Mouse (Mus musculus) adrenal gland, adult 8-10 months (tissue): ENCODE measurements around the gene Mmp20. TPM values are rescaled to one million over a fixed set of nuclear protein-coding genes. Genes with fewer than 3 reads are reported as not detected.

Experiments
- DNase-seq: peaks from one replicate; pipeline ENCODE4 v3.0.0; 2022
- total RNA-seq, 4 experiments: library from RNA; stranded (reverse); gene quantifications; 2 replicates each; pipeline ENCODE4 v1.2.4; 2022

Gene Mmp20
- not detected for total RNA-seq

GRCm38 (mm10) chr9:7627931-7628330 lies at the start of gene Mmp20:
Gene Mmp20 (plus strand): TSS chr9:7628231.
- DNase-seq: no peak

GRCm38 (mm10) chr9:7590063-7590462 lies 38.0 kb upstream of the Mmp20 start:
- DNase-seq: no peak

GRCm38 (mm10) chr9:7593272-7593812 lies 34.7 kb upstream of the Mmp20 start:
- no peak for DNase-seq

- peak; percentile 80 for DNase-seq
Measured at GRCm38 (mm10) chr9:7594816-7595540, 33.1 kb upstream of the Mmp20 start.

- peak; percentile 27 for DNase-seq
Measured at GRCm38 (mm10) chr9:7602982-7603742, 24.9 kb upstream of the Mmp20 start.

GRCm38 (mm10) chr9:7604005-7604404 lies 24.0 kb upstream of the Mmp20 start:
- no peak for DNase-seq

GRCm38 (mm10) chr9:7605638-7606037 lies 22.4 kb upstream of the Mmp20 start:
- DNase-seq: no peak

GRCm38 (mm10) chr9:7622582-7622981 lies 5.4 kb upstream of the Mmp20 start:
- DNase-seq: no peak

GRCm38 (mm10) chr9:7633936-7634335 lies 5.9 kb downstream of the Mmp20 start:
- DNase-seq: no peak

GRCm38 (mm10) chr9:7647901-7648300 lies 19.9 kb downstream of the Mmp20 start:
- no peak for DNase-seq

- no peak for DNase-seq
Measured at GRCm38 (mm10) chr9:7650397-7651180, 22.6 kb downstream of the Mmp20 start.

GRCm38 (mm10) chr9:7652351-7653085 lies 24.5 kb downstream of the Mmp20 start:
- no peak for DNase-seq

GRCm38 (mm10) chr9:7657946-7658345 lies 29.9 kb downstream of the Mmp20 start:
- no peak for DNase-seq

- DNase-seq: no peak
Measured at GRCm38 (mm10) chr9:7659469-7660020, 31.5 kb downstream of the Mmp20 start.

GRCm38 (mm10) chr9:7661371-7661770 lies 33.3 kb downstream of the Mmp20 start:
- DNase-seq: no peak

- DNase-seq: no peak
Measured at GRCm38 (mm10) chr9:7669674-7670073, 41.6 kb downstream of the Mmp20 start.

- no peak for DNase-seq
Measured at GRCm38 (mm10) chr9:7672985-7673384, 45.0 kb downstream of the Mmp20 start.

GRCm38 (mm10) chr9:7678154-7678837 lies 50.3 kb downstream of the Mmp20 start:
- DNase-seq: no peak

GRCm38 (mm10) chr9:7682081-7682618 lies 54.1 kb downstream of the Mmp20 start:
- no peak for DNase-seq

- no peak for DNase-seq
Measured at GRCm38 (mm10) chr9:7686024-7686423, 58.0 kb downstream of the Mmp20 start.

- DNase-seq: no peak
Measured at GRCm38 (mm10) chr9:7689799-7690198, 61.8 kb downstream of the Mmp20 start.
